Mouse (Mus musculus) stomach, embryonic 15.5 days (tissue): Measurements from ENCODE around the gene Fam173a. TPM values are rescaled to one million over a fixed set of nuclear protein-coding genes. Genes with fewer than 3 reads are reported as not detected.
A peak's percentile ranks its signal among the peaks of the same experiment; 100 is the strongest.

Source experiments
- ATAC-seq: fragments of 200-750 bp; cut with Nextera tagmentation; 2 replicates; pipeline ENCODE4 v1.8.0; 2017; ENCODE audit warnings: low read depth, moderate number of reproducible peaks, moderate TSS enrichment; ENCODE audit not compliant: insufficient read depth, low FRiP score
- H3K27ac ChIP-seq: fragments of 300-500 bp; sonication (generic); 2 replicates; pipeline ENCODE4 v1.5.1; 2015; ENCODE audit warnings: mild to moderate bottlenecking, inconsistent platforms
- H3K27me3 ChIP-seq: fragments of 300-500 bp; sonication (generic); replicated peaks from 2 replicates; pipeline ENCODE4 v1.6.1; 2015; ENCODE audit warnings: inconsistent platforms
- H3K36me3 ChIP-seq: fragments of 300-500 bp; sonication (generic); 2 replicates; pipeline ENCODE4 v1.6.1; 2015; ENCODE audit warnings: inconsistent platforms
- H3K4me1 ChIP-seq: fragments of 300-500 bp; sonication (generic); 2 replicates; pipeline ENCODE4 v1.6.1; 2015; ENCODE audit warnings: inconsistent platforms
- H3K4me2 ChIP-seq: fragments of 300-500 bp; sonication (generic); 2 replicates; pipeline ENCODE4 v1.6.1; 2015; ENCODE audit warnings: mild to moderate bottlenecking, inconsistent platforms
- H3K4me3 ChIP-seq: fragments of 300-500 bp; sonication (generic); replicated peaks from 2 replicates; pipeline ENCODE4 v1.5.1; 2015; ENCODE audit warnings: inconsistent platforms
- H3K9ac ChIP-seq: fragments of 300-500 bp; sonication (generic); 2 replicates; pipeline ENCODE4 v1.6.1; 2015; ENCODE audit warnings: inconsistent platforms
- H3K9me3 ChIP-seq: fragments of 300-500 bp; sonication (generic); 2 replicates; pipeline ENCODE4 v1.6.1; 2016; ENCODE audit warnings: inconsistent platforms
- WGBS: fragments of 180-500 bp; shearing (Covaris S2); methylation state at CpG from one replicate; pipeline ENCODE4 v1.1.7; 2015; 5-methylcytosine and 5-hydroxymethylcytosine counted together
- polyA plus RNA-seq: library from polyadenylated mRNA; unstranded; fragments of >200 nt; fragmentation: Nextera tagmentation; extraction: Ambion mirVana; gene quantifications from 2 replicates; pipeline ENCODE4 v1.2.1, GENCODE M21; 2015

Fam173a gene
- polyA plus RNA-seq, 1 experiment from 2014 or later = 99.3 TPM

DNA sequence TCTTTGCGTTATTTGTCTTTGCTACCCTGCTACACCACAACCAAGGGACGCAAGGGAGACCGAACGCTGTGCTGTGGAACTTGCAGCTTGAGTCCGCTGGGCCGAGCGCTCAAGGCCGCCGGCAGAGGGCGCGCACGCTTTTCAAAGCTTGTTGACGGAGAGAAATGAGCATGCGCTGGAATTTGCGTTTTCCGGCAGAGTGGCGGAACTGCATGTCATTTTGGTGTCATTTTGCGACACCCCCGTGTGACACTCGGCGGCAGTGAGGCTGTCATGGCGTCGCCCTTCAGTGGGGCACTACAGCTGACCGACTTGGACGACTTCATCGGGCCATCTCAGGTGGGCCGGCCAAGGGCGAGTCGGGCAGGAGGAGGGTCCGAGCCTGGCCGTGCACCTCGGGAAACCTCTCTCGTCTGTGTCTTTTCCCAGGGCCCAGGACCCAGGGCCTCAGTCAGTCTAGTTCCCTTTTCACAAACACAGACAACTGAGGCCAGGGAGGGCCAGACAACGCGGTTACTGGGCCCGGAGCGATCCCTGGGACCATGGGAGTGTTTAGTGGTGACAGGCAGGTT, 19.1 kb downstream of the Fam173a start, which contains the start of gene Narfl:
Narfl (plus strand) TSS at position 228 of the 572 bp plus-strand sequence.
- peak; percentile 81 for ATAC-seq
- Histone ChIP-seq H3K4me3 (peak within 1 kb of the TSS; percentile 78), H3K27me3 (no peaks in the 10 kb centered on the region), H3K27ac (no peak within 1 kb of the TSS), H3K9me3 (no peaks in the 10 kb centered on the region), H3K4me2 (peak within 1 kb of the TSS; percentile 75), H3K9ac (peak within 1 kb of the TSS; percentile 79), H3K36me3 (no peaks in the 10 kb centered on the region), H3K4me1 (peaks cover 10% of the 10 kb centered on the region)
- WGBS = under 1% methylated on average over 37 of the region's 37 CpGs

DNA sequence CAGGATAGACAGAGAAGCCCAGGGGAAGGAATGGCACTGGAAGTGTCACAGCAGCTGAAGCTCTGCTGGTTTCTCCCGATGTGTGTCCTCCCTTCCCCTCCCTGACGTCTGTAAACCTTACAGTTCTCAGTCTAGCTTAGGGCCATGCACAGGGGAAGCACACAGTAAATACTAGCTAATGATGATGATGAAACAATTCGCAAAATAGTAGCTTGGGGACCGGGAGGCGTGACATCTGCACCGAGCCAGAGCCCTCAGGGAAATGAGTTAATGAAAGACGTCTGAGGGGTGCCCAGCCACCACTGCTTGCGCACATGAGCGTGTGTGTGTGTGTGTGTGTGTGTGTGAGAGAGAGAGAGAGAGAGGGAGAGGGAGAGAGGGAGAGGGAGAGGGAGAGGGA, 23.4 kb downstream of the Fam173a start:
- no peak overlapping the region for H3K9ac ChIP-seq
- H3K9me3 ChIP-seq = no peaks in the 10 kb centered on the region
- no peaks in the 10 kb centered on the region for H3K27me3 ChIP-seq
- H3K36me3 ChIP-seq = no peaks in the 10 kb centered on the region
- peaks cover 7% of the 10 kb centered on the region for H3K4me1 ChIP-seq
- no peak for ATAC-seq
- WGBS = 57% methylated on average over 9 of the region's 9 CpGs
- no peak overlapping the region for H3K4me3 ChIP-seq
- no peak overlapping the region for H3K27ac ChIP-seq
- H3K4me2 ChIP-seq = no peak overlapping the region

DNA sequence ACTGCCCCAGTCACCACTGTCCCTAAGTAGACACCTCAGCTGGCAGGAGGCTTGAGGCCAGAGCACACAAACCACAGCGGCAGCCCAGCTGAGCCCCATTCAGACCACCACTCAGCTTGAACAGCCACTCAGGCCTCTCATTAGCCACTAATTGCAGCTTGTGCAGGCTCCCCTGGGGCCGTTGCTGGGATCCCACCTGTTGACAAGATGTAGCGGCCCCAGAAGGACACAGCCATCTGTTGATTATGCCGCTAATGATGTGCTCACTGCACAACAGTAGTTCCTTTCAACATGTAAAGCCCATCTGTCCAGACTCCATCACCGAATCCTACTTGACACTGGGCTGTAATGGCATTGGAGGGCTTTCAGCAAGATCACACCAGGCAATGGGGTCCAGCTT, 26.8 kb downstream of the Fam173a start:
- H3K4me3 ChIP-seq = no peak overlapping the region
- no peaks in the 10 kb centered on the region for H3K27me3 ChIP-seq
- no peak for ATAC-seq
- H3K4me2 ChIP-seq = no peak overlapping the region
- no peaks in the 10 kb centered on the region for H3K9me3 ChIP-seq
- no peaks in the 10 kb centered on the region for H3K36me3 ChIP-seq
- no peaks in the 10 kb centered on the region for H3K4me1 ChIP-seq
- WGBS = 75% methylated on average over 5 of the region's 5 CpGs
- H3K9ac ChIP-seq = no peak overlapping the region
- no peak overlapping the region for H3K27ac ChIP-seq

DNA sequence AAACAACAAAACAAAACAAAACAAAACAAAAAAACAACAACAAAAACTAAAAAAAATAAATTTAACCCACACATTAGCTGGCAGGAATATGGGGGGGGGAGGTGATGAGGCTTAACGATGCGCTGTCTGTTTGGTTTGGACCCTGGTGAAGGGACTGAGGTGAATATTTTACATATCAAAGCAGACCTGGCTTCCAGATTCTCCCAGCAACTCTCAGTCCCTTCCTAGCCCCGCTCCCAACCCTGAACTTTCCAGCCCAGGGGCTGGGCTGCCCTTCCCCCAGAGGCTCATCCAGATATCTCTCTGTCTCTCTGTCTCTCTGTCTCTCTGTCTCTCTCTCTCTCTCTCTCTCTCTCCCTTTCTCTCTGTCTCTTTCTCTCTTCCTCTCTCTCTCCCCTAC, 30.1 kb downstream of the Fam173a start:
- no peaks in the 10 kb centered on the region for H3K27me3 ChIP-seq
- ATAC-seq = no peak
- no peak overlapping the region for H3K4me3 ChIP-seq
- no peaks in the 10 kb centered on the region for H3K4me1 ChIP-seq
- H3K9ac ChIP-seq = no peak overlapping the region
- no peak overlapping the region for H3K27ac ChIP-seq
- WGBS = 50% methylated on average over 3 of the region's 3 CpGs
- no peaks in the 10 kb centered on the region for H3K36me3 ChIP-seq
- H3K9me3 ChIP-seq = no peaks in the 10 kb centered on the region
- H3K4me2 ChIP-seq = no peak overlapping the region

DNA sequence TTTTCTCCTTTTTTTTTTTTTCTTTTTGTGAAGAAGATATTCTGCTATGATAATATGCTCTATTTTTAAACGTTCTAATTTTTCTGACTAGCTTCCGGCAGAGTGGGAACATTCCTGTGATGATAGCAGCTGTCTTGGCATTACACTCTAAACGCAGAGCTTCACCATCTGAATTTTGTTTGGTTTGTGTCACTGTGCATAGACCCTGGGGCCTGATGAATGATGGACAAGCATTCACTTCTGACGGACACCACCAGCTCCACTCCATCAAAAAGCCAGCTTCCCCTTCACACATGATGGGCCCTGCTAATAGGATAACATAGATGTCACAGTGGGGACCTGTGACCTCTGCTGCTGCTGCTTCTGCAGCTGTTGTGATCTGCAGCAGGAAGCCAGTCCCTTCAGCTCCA, 31.1 kb downstream of the Fam173a start:
- Histone ChIP-seq H3K4me2 (no peak overlapping the region), H3K9ac (no peak overlapping the region), H3K36me3 (no peaks in the 10 kb centered on the region), H3K4me3 (no peak overlapping the region), H3K27ac (no peak overlapping the region), H3K9me3 (no peaks in the 10 kb centered on the region), H3K27me3 (no peaks in the 10 kb centered on the region), H3K4me1 (0 out of 2 replicates have a peak, but pooled peaks cover 2% of the 10 kb centered on the region)
- WGBS = 25% methylated on average over 4 of the region's 4 CpGs
- no peak for ATAC-seq

GRCm38 (mm10) chr17:25760148-25760547, 32.6 kb downstream of the Fam173a start:
- no peak for ATAC-seq
- no peak overlapping the region for H3K4me2 ChIP-seq
- WGBS = 71% methylated on average over 8 of the region's 8 CpGs
- H3K9me3 ChIP-seq = no peaks in the 10 kb centered on the region
- H3K4me3 ChIP-seq = no peak overlapping the region
- no peaks in the 10 kb centered on the region for H3K36me3 ChIP-seq
- H3K4me1 ChIP-seq = 0 out of 2 replicates have a peak, but pooled peaks cover 5% of the 10 kb centered on the region
- H3K27ac ChIP-seq = no peak overlapping the region
- H3K9ac ChIP-seq = no peak overlapping the region
- no peaks in the 10 kb centered on the region for H3K27me3 ChIP-seq

DNA sequence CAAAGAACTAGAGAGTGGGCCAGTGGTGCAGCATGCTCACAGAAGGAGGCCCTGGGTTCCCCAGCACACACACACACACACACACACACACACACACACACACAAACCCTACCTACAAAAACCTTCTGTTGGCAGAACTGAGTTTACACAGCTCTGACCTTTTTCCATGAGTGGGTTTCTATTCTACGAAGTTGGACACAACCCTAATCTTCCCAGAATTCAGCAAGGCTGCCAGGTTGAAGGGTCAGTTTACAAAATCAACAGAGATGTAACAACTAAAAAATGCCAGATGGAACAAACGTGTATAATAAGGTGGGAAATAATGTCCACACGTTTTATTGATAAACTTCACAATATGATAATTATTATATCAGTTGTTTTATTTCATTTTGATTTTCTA, 35.0 kb downstream of the Fam173a start:
- Histone ChIP-seq H3K4me2 (no peak overlapping the region), H3K9ac (no peak overlapping the region), H3K36me3 (no peaks in the 10 kb centered on the region), H3K4me3 (no peak overlapping the region), H3K27me3 (no peaks in the 10 kb centered on the region), H3K4me1 (0 out of 2 replicates have a peak, but pooled peaks cover 5% of the 10 kb centered on the region), H3K9me3 (no peaks in the 10 kb centered on the region), H3K27ac (no peak overlapping the region)
- no peak for ATAC-seq
- 51% methylated on average over 3 of the region's 3 CpGs for WGBS

DNA sequence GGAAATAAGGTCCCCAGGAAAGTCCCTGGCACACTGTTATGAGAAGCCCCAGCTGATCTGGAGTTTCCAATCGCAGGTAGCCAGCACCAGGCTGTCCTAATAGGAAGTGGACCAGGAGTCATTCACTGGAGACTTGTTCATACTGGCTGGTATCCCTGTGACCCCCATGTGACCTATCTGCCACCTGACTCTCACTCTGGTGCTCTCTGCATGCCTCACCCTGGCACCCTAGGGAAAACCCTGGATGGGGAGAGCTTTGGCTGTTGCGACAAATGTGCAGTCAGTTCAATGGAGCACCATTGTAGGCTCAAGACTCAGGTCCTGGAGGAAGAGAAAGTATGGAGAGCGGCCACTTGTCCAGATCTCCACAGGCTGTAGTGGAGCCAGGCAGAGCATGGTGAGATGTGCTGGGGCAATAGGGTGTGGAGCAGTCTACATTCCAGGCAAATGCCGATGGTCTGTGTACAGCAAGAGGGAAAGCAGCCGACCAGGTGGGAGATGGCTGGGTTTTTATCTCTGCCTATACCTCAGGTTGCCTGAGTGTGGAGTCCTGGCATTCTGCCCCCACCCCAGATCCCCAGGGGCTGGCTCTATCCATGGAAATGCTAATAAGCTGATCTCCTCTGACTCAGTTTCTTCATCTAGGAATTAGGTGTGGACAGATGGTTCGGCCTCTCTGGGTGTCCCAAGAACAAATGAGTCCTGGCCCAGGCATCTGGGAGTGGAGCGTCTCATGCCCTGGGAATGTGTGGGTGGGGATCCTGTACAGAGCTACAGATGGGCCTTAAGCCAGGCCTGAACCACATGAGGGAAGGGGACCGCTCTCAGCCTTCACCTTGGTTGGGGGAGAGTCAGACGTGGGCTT, 36.1 kb downstream of the Fam173a start:
- Histone ChIP-seq H3K27me3 (no peaks in the 10 kb centered on the region), H3K4me2 (no peak overlapping the region), H3K9ac (no peak overlapping the region), H3K4me1 (peaks cover 6% of the 10 kb centered on the region), H3K9me3 (no peaks in the 10 kb centered on the region), H3K27ac (peak overlapping the region; percentile 41), H3K4me3 (no peak overlapping the region), H3K36me3 (no peaks in the 10 kb centered on the region)
- 59% methylated on average over 9 of the region's 9 CpGs for whole genome bisulfite sequencing
- ATAC-seq = peak; percentile 37; the same call in 1 of the 2 replicates

DNA sequence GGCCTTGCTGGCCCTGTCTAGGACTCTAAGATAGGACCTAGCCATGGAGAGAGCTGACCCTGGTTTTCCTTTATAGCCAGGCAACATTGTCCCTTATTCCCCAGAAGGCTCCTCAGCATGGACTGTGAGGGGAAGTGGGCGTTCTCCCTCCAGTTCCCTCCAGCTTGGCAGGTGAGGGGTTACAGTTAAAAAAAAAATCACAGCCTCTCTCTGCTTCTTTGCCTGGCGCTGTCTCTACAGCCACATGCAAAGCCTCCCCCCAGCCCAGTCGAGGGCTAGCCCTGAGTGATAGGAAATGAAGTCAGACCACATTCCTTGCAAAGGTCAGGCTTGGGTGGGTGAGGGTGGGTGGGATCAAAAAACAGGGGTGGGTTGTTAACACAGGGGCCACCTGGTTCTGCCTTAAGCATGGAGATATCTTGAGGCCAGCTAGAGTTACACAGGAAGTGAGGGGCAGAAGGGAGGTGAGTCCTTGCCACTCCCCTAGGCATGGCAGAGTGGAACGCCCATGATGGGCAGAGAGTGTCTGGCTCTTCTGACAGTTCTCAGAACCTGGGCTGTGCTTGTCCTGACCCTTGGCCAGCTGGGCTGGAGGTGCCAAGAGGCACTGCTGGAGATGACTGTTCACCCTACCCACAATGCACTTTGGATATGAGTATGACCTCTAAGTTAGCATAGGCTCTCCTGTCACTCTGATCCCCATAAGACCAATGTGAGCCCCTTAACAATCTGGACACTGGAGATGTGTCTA, 36.9 kb downstream of the Fam173a start:
- WGBS = 23% methylated on average over 4 of the region's 4 CpGs
- H3K36me3 ChIP-seq = no peaks in the 10 kb centered on the region
- H3K9me3 ChIP-seq = no peaks in the 10 kb centered on the region
- H3K27ac ChIP-seq = peak overlapping the region; percentile 41; the same call in 1 of the 2 replicates
- ATAC-seq = peak; percentile 68
- H3K4me2 ChIP-seq = no peak overlapping the region
- H3K4me3 ChIP-seq = no peak overlapping the region
- H3K4me1 ChIP-seq = peaks cover 11% of the 10 kb centered on the region
- no peak overlapping the region for H3K9ac ChIP-seq
- no peaks in the 10 kb centered on the region for H3K27me3 ChIP-seq

- no peak overlapping the region for H3K9ac ChIP-seq
- no peaks in the 10 kb centered on the region for H3K27me3 ChIP-seq
- H3K4me3 ChIP-seq = no peak overlapping the region
- H3K4me2 ChIP-seq = no peak overlapping the region
- peaks cover 11% of the 10 kb centered on the region for H3K4me1 ChIP-seq
- no peaks in the 10 kb centered on the region for H3K9me3 ChIP-seq
- H3K36me3 ChIP-seq = no peaks in the 10 kb centered on the region
- no peak for ATAC-seq
- 71% methylated on average over 4 of the region's 4 CpGs for WGBS
- H3K27ac ChIP-seq = no peak overlapping the region
Observed at GRCm38 (mm10) chr17:25755086-25755485, 37.6 kb downstream of the Fam173a start.

- peak; percentile 25; the same call in 1 of the 2 replicates for ATAC-seq
- H3K4me3 ChIP-seq = no peak within 1 kb of the TSS; the same call in 1 of the 2 replicates
- no peak within 1 kb of the TSS for H3K27ac ChIP-seq
- H3K4me1 ChIP-seq = peaks cover 11% of the 10 kb centered on the region
- no peaks in the 10 kb centered on the region for H3K27me3 ChIP-seq
- WGBS = 70% methylated on average over 9 of the region's 9 CpGs
- no peak within 1 kb of the TSS for H3K9ac ChIP-seq
- peak within 1 kb of the TSS; percentile 19; the same call in 1 of the 2 replicates for H3K4me2 ChIP-seq
- no peaks in the 10 kb centered on the region for H3K36me3 ChIP-seq
- H3K9me3 ChIP-seq = no peaks in the 10 kb centered on the region
Observed at GRCm38 (mm10) chr17:25754241-25754640, 38.5 kb downstream of the Fam173a start, which contains the start of gene Msln. Msln (minus strand) TSS chr17:25754378.
